Mouse (Mus musculus): ENCODE measurements around the gene Pdzd7. TPM values are rescaled to one million over a fixed set of nuclear protein-coding genes. Genes with fewer than 3 reads are reported as not detected.

The Pdzd7 gene
- polyA plus RNA-seq, 1 experiment from 2014 or later, result 0.80 TPM

DNA sequence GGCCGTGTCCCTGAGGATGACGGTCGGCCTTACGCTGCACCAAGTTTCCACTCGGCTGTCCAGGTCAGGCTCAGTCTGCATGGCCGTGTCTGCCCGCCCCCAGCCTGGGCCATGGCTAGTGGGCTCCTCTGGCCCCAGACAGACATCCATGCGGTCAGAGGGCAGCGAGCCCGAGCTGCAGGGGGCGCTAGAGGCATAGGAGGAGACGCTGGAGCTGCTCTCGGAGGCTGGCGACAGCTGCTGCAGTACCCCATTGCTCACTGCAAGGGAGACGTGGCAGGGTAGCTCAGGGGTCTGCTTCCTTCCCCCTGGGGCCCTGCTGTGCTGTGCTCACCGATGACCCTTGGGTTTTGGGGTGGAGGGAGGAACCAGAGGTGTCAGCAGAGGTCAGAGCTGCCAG lies 8.7 kb downstream of the Pdzd7 start:
- H3K9ac ChIP-seq (ENCODE audit: low read depth, low read length), result no peak overlapping the region
- TF ChIP-seq CTCF (IDR thresholded peaks at IDR 0.05; ENCODE audit: low read depth), result peak; percentile 66
- H3K4me1 ChIP-seq (replicated peaks; ENCODE audit: insufficient read depth, low read length), result no peaks in the 10 kb centered on the region
- no peak overlapping the region for H3K4me2 ChIP-seq (ENCODE audit: low read length)
- no peaks in the 10 kb centered on the region for H3K36me3 ChIP-seq (ENCODE audit: insufficient read depth, low read length)
- WGBS, result 30% methylated on average over 16 of the region's 16 CpGs
- no peak overlapping the region for H3K4me3 ChIP-seq (replicated peaks; ENCODE audit: low read depth, low read length)
- ATAC-seq (replicated peaks; ENCODE audit: low FRiP score, low read depth) (no peak; the same call in 1 of the 2 replicates), DNase-seq (ENCODE audit: low spot score) (peak; percentile 40)
- H3K9me3 ChIP-seq (replicated peaks; ENCODE audit: low read length), result no peaks in the 10 kb centered on the region
- H3K27ac ChIP-seq, result no peak overlapping the region
- H3K27me3 ChIP-seq (ENCODE audit: insufficient read depth, low read length), result no peaks in the 10 kb centered on the region

DNA sequence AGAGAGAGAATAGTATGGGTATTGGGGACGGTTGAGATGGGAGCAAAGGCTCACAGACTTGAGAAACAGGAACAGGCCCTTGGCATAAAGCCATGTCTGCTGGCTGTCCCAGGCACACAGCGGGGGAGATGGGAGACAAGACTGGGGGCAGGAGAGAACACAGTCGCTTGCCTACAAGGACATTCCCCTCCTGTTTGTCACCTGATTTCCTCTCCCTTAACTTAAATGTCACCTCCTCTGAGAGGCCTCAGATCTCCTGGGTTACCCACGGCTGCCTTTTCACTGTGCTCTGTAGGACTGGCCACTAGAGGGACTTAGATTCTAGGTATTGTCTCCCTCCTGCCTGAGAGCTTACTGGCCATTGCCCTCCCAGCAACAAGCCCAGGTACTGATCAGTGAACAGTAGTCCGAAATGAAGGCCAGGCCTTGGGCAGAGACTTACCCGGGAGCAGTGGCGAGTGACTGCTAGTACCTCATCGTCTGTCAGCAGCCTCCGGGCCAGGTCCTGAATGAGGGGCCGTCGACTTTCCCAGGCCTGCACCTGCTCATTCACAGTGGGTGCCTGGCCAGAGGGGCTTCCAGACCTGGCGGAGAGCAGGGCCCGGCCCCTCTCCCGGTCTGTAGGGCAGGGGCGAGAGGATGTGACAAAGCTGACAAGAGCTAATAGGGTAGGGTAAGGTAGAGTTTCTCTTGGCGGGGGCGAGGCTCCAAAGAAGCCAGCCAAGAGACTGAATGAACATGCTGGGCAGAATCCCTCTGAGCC lies 12.8 kb downstream of the Pdzd7 start:
- no peak overlapping the region for H3K27ac ChIP-seq
- H3K27me3 ChIP-seq (ENCODE audit: insufficient read depth, low read length), result no peaks in the 10 kb centered on the region
- H3K4me1 ChIP-seq (replicated peaks; ENCODE audit: insufficient read depth, low read length), result peaks cover 4% of the 10 kb centered on the region; the same call in 1 of the 2 replicates
- 51% methylated on average over 17 of the region's 17 CpGs for WGBS
- TF ChIP-seq CTCF (IDR thresholded peaks at IDR 0.05; ENCODE audit: low read depth), result peak; percentile 63
- H3K9me3 ChIP-seq (replicated peaks; ENCODE audit: low read length), result no peaks in the 10 kb centered on the region
- peak; percentile 77 for DNase-seq (ENCODE audit: low spot score)
- 0 out of 2 replicates have a peak, but pooled peaks cover 11% of the 10 kb centered on the region for H3K36me3 ChIP-seq (ENCODE audit: insufficient read depth, low read length)
- no peak overlapping the region for H3K4me2 ChIP-seq (ENCODE audit: low read length)
- no peak overlapping the region for H3K4me3 ChIP-seq (replicated peaks; ENCODE audit: low read depth, low read length)
- H3K9ac ChIP-seq (ENCODE audit: low read depth, low read length), result no peak overlapping the region
- ATAC-seq (replicated peaks; ENCODE audit: low FRiP score, low read depth), result no peak

DNA sequence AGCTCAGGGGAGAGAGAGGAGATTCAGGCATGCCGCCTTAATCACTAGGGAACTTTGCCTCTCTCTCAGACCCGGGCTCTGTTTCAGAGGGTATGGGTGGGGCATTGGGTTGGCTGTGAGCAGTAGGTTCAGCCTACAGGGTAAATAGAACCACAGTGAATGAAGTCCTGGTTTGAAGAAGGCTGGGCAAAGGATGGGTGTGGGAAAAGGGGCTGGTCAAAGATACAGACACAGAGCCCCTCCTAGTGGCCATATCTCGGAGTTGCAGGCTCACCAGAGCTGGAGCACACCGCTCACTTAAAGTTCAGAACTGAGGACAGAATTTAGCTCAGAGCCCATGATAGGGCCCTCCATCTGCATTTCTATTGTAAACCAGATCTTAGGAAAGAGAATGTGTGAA lies 13.7 kb downstream of the Pdzd7 start:
- Histone ChIP-seq H3K36me3 (ENCODE audit: insufficient read depth, low read length) (peaks cover 21% of the 10 kb centered on the region), H3K27ac (no peak overlapping the region), H3K4me2 (ENCODE audit: low read length) (no peak overlapping the region), H3K9me3 (replicated peaks; ENCODE audit: low read length) (no peaks in the 10 kb centered on the region), H3K9ac (ENCODE audit: low read depth, low read length) (no peak overlapping the region), H3K4me3 (replicated peaks; ENCODE audit: low read depth, low read length) (no peak overlapping the region), H3K27me3 (ENCODE audit: insufficient read depth, low read length) (no peaks in the 10 kb centered on the region), H3K4me1 (replicated peaks; ENCODE audit: insufficient read depth, low read length) (peaks cover 4% of the 10 kb centered on the region; the same call in 1 of the 2 replicates)
- ATAC-seq (replicated peaks; ENCODE audit: low FRiP score, low read depth) (no peak), DNase-seq (ENCODE audit: low spot score) (peak; percentile 94)
- TF ChIP-seq CTCF (IDR thresholded peaks at IDR 0.05; ENCODE audit: low read depth), result peak; percentile 96
- 20% methylated on average over 4 of the region's 4 CpGs for WGBS

DNA sequence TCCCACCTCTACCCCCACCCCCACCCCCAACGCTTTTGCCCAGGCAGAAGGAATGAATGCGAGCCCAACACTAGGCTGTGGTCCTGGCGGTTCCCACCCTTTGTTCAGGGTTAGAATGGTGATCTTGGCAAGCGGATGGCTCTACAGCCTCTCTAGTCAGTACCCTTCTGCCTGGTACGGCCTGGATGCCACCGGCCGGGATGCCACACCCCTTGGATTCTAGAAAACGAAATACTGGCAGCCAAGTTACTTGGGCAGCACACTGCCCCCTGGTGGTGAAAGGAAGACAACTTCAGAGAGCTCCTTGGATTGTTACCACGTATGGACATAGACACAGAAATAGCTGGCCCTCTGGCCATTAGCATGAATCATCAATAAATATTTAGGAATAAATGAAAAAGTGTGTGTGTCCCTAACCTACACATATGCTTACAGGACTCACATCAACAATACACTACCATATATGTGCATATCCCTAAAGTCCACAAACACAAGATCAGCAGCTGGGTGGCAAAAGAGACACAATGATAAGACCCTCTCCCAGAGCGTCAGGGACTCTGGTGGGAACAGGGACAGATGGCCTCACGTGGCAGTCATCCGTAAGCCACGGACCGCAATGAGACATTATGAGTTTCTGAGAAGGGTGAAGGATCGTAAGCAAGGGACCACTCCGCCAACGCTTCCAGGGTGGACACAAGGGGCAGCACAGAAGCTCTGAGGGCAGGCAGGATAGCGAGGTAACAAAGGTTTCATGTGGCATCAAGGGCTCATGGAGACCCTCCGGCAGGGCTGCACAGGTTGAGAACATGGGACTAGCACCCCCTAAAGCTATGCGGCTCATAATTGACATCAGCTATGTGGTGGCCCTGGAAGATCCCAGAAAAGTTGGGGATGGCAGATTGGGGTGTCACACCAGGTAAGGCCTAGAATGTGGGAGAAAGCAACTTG lies 14.5 kb downstream of the Pdzd7 start:
- H3K4me3 ChIP-seq (replicated peaks; ENCODE audit: low read depth, low read length), result no peak overlapping the region
- H3K36me3 ChIP-seq (ENCODE audit: insufficient read depth, low read length), result peaks cover 26% of the 10 kb centered on the region
- H3K4me1 ChIP-seq (replicated peaks; ENCODE audit: insufficient read depth, low read length), result peaks cover 4% of the 10 kb centered on the region; the same call in 1 of the 2 replicates
- DNase-seq (ENCODE audit: low spot score) (peak; percentile 96), ATAC-seq (replicated peaks; ENCODE audit: low FRiP score, low read depth) (peak; percentile 30; the same call in 1 of the 2 replicates)
- H3K4me2 ChIP-seq (ENCODE audit: low read length), result peak overlapping the region; percentile 45
- H3K27me3 ChIP-seq (ENCODE audit: insufficient read depth, low read length), result no peaks in the 10 kb centered on the region
- no peaks in the 10 kb centered on the region for H3K9me3 ChIP-seq (replicated peaks; ENCODE audit: low read length)
- no peak overlapping the region for H3K9ac ChIP-seq (ENCODE audit: low read depth, low read length)
- 39% methylated on average over 20 of the region's 20 CpGs for WGBS
- no peak overlapping the region for H3K27ac ChIP-seq
- TF ChIP-seq CTCF (IDR thresholded peaks at IDR 0.05; ENCODE audit: low read depth), result peak; percentile 90

DNA sequence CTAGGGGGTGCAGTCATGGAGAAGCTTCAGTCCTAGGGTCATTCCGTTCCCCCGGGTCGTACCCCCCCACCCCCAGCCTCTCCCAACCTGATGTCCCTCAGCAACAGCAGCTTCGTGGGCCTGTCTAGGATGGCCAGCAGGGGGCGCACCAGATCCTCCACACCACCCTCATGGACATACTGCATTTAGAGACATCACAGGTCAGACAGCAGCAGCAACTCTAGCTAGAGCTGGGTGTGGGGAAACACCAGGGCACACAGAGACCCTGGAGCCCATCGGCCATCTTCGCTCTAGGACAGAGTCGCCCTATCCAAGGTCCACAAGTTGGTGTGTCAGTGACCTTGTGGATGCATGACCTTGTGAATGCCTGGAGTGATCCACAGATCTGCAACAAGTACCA lies 15.4 kb downstream of the Pdzd7 start:
- H3K27me3 ChIP-seq (ENCODE audit: insufficient read depth, low read length), result no peaks in the 10 kb centered on the region
- no peak overlapping the region for H3K27ac ChIP-seq
- H3K4me3 ChIP-seq (replicated peaks; ENCODE audit: low read depth, low read length), result no peak overlapping the region
- ATAC-seq (replicated peaks; ENCODE audit: low FRiP score, low read depth), result peak; percentile 18
- H3K4me2 ChIP-seq (ENCODE audit: low read length), result 0 out of 2 replicates have a peak overlapping the region, but pooled peaks have one; percentile 45
- H3K9me3 ChIP-seq (replicated peaks; ENCODE audit: low read length), result no peaks in the 10 kb centered on the region
- no peak overlapping the region for H3K9ac ChIP-seq (ENCODE audit: low read depth, low read length)
- peaks cover 4% of the 10 kb centered on the region; the same call in 1 of the 2 replicates for H3K4me1 ChIP-seq (replicated peaks; ENCODE audit: insufficient read depth, low read length)
- WGBS, result 36% methylated on average over 8 of the region's 8 CpGs
- TF ChIP-seq CTCF (IDR thresholded peaks at IDR 0.05; ENCODE audit: low read depth), result peak; percentile 86
- peaks cover 34% of the 10 kb centered on the region for H3K36me3 ChIP-seq (ENCODE audit: insufficient read depth, low read length)
- peak; percentile 71 for DNase-seq (ENCODE audit: low spot score)

DNA sequence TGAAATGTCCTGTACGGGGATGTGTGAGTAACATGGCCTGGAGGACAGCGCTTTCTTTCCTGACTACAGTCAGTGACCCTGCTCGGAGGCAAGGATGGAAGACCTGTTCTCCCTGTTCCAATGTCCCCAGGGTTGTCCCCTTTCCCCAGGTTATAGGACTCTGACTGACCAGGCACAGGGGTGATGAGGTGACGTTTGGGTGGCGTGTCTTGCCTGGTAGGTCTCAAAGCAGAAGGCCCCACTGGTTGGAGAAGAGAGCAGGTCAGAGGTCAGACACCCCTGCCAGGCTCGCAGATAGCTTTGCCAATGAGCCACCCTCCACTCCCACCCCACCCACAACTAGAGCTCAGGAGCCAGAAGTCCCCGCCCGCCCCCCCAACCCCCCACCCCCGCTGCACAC lies 15.9 kb downstream of the Pdzd7 start:
- Histone ChIP-seq H3K4me1 (replicated peaks; ENCODE audit: insufficient read depth, low read length) (peaks cover 4% of the 10 kb centered on the region; the same call in 1 of the 2 replicates), H3K4me3 (replicated peaks; ENCODE audit: low read depth, low read length) (no peak overlapping the region), H3K27ac (no peak overlapping the region), H3K9me3 (replicated peaks; ENCODE audit: low read length) (no peaks in the 10 kb centered on the region), H3K9ac (ENCODE audit: low read depth, low read length) (no peak overlapping the region), H3K27me3 (ENCODE audit: insufficient read depth, low read length) (no peaks in the 10 kb centered on the region), H3K4me2 (ENCODE audit: low read length) (no peak overlapping the region), H3K36me3 (ENCODE audit: insufficient read depth, low read length) (peaks cover 34% of the 10 kb centered on the region)
- 62% methylated on average over 8 of the region's 9 CpGs for WGBS
- DNase-seq (ENCODE audit: low spot score), result no peak
- no peak for TF ChIP-seq CTCF (IDR thresholded peaks at IDR 0.05; ENCODE audit: low read depth)
- ATAC-seq (replicated peaks; ENCODE audit: low FRiP score, low read depth), result no peak
